Mouse (Mus musculus): Measurements from ENCODE around the gene Cst7. TPM values are rescaled to one million over a fixed set of nuclear protein-coding genes. Genes with fewer than 3 reads are reported as not detected.

Cst7 gene
- total RNA-seq, 1 experiment: not detected

DNA sequence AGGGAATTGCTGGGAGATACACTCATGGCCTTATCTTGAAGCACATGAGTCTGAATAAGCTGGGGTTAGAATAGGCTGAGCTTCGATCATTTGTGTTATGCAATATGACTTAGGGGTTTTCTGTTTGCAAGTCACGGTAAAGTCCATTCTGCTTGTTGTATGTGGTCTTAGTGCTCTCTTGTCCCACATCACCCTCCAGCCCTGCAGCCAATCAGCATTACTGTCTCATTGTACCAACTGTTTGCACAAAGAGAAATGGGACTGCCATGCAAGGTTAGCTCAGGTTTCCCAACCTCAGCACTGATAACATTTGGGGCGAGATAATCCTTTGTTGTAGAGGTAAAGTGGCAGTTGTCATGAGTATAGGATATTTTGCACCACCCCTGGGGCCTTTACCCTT lies 39.9 kb downstream of the Cst7 start:
- Histone ChIP-seq H3K9me3 (ENCODE audit: control insufficient read depth, insufficient read depth, low read depth, low read length) (no peaks in the 10 kb centered on the region), H3K36me3 (ENCODE audit: control insufficient read depth, insufficient read depth, low read length, poor library complexity, severe bottlenecking) (no peaks in the 10 kb centered on the region), H3K9ac (ENCODE audit: insufficient read depth, low read depth, low read length, poor library complexity, severe bottlenecking) (no peak overlapping the region), H3K4me1 (ENCODE audit: control insufficient read depth in 2 of 2, insufficient read depth in 2 of 2, low read length in 2 of 2, poor library complexity in 1 of 2) (peaks cover 0 to 4% of the 10 kb centered on the region in 2 experiments; a peak in 1 of 4 replicates), H3K27ac (ENCODE audit: insufficient read depth, low read depth, low read length, poor library complexity, severe bottlenecking) (no peak overlapping the region), H3K4me3 (ENCODE audit: insufficient read depth in 1 of 2, low read depth in 1 of 2, low read length in 2 of 2, poor library complexity in 1 of 2, severe bottlenecking in 1 of 2) (no peak overlapping the region)
- no peak for DNase-seq (ENCODE audit: low read depth, low spot score)
- in situ Hi-C loops (cut with MboI; ENCODE audit: low sequenced_read_pairs in 2 of 2, unreplicated experiment in 2 of 2): loop anchor here (5.0 kb wide), 1 partner anchor 67 kb away; no protein-coding TSS in a partner anchor
- no peak for TF ChIP-seq ZC3H11A (IDR thresholded peaks at IDR 0.05; ENCODE audit: borderline replicate concordance, low read depth, low read length)
- no peak for TF ChIP-seq CHD2 (IDR thresholded peaks at IDR 0.05; ENCODE audit: low read depth, low read length)
- TF ChIP-seq ZNF384 (IDR thresholded peaks at IDR 0.05; ENCODE audit: low read depth, low read length): no peak
- TF ChIP-seq MAFK (IDR thresholded peaks at IDR 0.05; ENCODE audit: insufficient read depth, low read depth, low read length): no peak
- TF ChIP-seq HCFC1 (IDR thresholded peaks at IDR 0.05; ENCODE audit: borderline replicate concordance, insufficient read depth, low read length): no peak

DNA sequence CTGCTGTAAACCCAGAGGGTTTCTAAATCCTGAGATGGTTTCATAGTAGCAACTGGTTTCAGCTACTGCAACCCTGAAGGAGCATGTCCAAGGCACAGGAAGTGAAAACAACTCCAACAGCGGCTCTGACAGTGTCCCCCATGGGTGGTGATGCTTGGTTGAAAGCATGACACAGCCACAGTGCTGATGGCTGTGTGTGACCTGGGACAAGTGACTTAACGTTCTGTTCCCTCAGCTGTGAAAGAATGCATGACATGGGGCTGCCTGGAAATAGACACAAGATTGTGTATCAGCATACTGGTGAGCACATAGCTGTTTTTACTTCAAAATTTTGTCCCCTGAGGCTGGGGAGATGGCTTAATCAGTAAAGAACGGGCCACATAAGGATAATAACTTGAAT lies 51.5 kb downstream of the Cst7 start:
- Histone ChIP-seq H3K4me3 (ENCODE audit: insufficient read depth in 1 of 2, low read depth in 1 of 2, low read length in 2 of 2, poor library complexity in 1 of 2, severe bottlenecking in 1 of 2) (no peak overlapping the region), H3K27ac (ENCODE audit: insufficient read depth, low read depth, low read length, poor library complexity, severe bottlenecking) (no peak overlapping the region), H3K9me3 (ENCODE audit: control insufficient read depth, insufficient read depth, low read depth, low read length) (no peaks in the 10 kb centered on the region), H3K4me1 (ENCODE audit: control insufficient read depth in 2 of 2, insufficient read depth in 2 of 2, low read length in 2 of 2, poor library complexity in 1 of 2) (no peaks in the 10 kb centered on the region), H3K9ac (ENCODE audit: insufficient read depth, low read depth, low read length, poor library complexity, severe bottlenecking) (no peak overlapping the region), H3K36me3 (ENCODE audit: control insufficient read depth, insufficient read depth, low read length, poor library complexity, severe bottlenecking) (peaks cover 4% of the 10 kb centered on the region; the same call in 1 of the 2 replicates)
- TF ChIP-seq ZNF384 (IDR thresholded peaks at IDR 0.05; ENCODE audit: low read depth, low read length): no peak
- no peak for DNase-seq (ENCODE audit: low read depth, low spot score)
- in situ Hi-C loops (cut with MboI; ENCODE audit: low sequenced_read_pairs in 2 of 2, unreplicated experiment in 2 of 2): no loop called here

DNA sequence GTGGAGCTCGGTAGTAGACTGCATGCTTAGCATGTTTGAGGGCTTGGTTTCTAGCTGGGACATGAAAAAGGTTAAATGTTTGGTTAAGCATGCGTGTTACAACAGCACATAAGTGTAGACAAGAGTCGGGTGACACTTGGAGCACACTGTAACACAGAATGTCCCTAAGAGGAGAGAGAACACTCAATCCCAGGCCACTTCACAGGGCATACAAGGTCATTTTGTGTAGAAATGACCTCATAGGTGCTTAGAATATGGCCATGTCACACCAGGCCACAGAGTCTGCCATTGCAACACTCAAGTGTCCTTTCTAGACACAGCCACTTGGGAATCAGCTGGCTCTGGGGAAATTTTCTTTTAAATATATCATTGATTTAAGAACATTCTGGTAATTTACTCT lies 53.7 kb downstream of the Cst7 start:
- H3K9ac ChIP-seq (ENCODE audit: insufficient read depth, low read depth, low read length, poor library complexity, severe bottlenecking): no peak overlapping the region
- TF ChIP-seq CHD2 (IDR thresholded peaks at IDR 0.05; ENCODE audit: low read depth, low read length): no peak
- no peak for TF ChIP-seq MAFK (IDR thresholded peaks at IDR 0.05; ENCODE audit: insufficient read depth, low read depth, low read length)
- no peak for TF ChIP-seq ZNF384 (IDR thresholded peaks at IDR 0.05; ENCODE audit: low read depth, low read length)
- no peak for TF ChIP-seq HCFC1 (IDR thresholded peaks at IDR 0.05; ENCODE audit: borderline replicate concordance, insufficient read depth, low read length)
- no peak for TF ChIP-seq ZC3H11A (IDR thresholded peaks at IDR 0.05; ENCODE audit: borderline replicate concordance, low read depth, low read length)
- no peak overlapping the region for H3K27ac ChIP-seq (ENCODE audit: insufficient read depth, low read depth, low read length, poor library complexity, severe bottlenecking)
- H3K9me3 ChIP-seq (ENCODE audit: control insufficient read depth, insufficient read depth, low read depth, low read length): no peaks in the 10 kb centered on the region
- in situ Hi-C loops (cut with MboI; ENCODE audit: low sequenced_read_pairs in 2 of 2, unreplicated experiment in 2 of 2): no loop called here
- no peak overlapping the region for H3K4me3 ChIP-seq (ENCODE audit: insufficient read depth in 1 of 2, low read depth in 1 of 2, low read length in 2 of 2, poor library complexity in 1 of 2, severe bottlenecking in 1 of 2)
- H3K4me1 ChIP-seq (ENCODE audit: control insufficient read depth in 2 of 2, insufficient read depth in 2 of 2, low read length in 2 of 2, poor library complexity in 1 of 2): no peaks in the 10 kb centered on the region
- H3K36me3 ChIP-seq (ENCODE audit: control insufficient read depth, insufficient read depth, low read length, poor library complexity, severe bottlenecking): peaks cover 8% of the 10 kb centered on the region; the same call in 1 of the 2 replicates
- DNase-seq (ENCODE audit: low read depth, low spot score): no peak

DNA sequence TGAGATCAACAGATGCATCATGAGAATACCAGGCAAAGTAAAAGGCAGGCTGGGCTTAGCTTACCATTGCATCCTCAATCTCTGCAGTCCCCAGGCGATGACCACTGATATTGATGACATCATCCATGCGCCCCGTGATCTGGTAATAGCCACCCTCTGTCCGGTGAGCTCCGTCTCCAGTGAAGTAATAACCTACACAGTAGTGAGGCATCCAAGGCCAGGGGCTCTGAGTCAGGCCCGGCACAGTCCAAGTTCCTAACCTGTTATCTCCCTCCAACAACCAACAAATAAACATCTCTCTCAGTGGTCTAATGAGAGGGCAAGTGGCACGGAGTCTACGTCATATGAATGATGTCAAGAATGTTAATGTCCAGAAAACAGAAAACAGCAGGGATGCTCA lies 54.7 kb downstream of the Cst7 start:
- Histone ChIP-seq H3K9me3 (ENCODE audit: control insufficient read depth, insufficient read depth, low read depth, low read length) (no peaks in the 10 kb centered on the region), H3K27ac (ENCODE audit: insufficient read depth, low read depth, low read length, poor library complexity, severe bottlenecking) (no peak overlapping the region), H3K4me3 (ENCODE audit: insufficient read depth in 1 of 2, low read depth in 1 of 2, low read length in 2 of 2, poor library complexity in 1 of 2, severe bottlenecking in 1 of 2) (no peak overlapping the region), H3K36me3 (ENCODE audit: control insufficient read depth, insufficient read depth, low read length, poor library complexity, severe bottlenecking) (peaks cover 8% of the 10 kb centered on the region; the same call in 1 of the 2 replicates), H3K9ac (ENCODE audit: insufficient read depth, low read depth, low read length, poor library complexity, severe bottlenecking) (no peak overlapping the region), H3K4me1 (ENCODE audit: control insufficient read depth in 2 of 2, insufficient read depth in 2 of 2, low read length in 2 of 2, poor library complexity in 1 of 2) (no peaks in the 10 kb centered on the region)
- TF ChIP-seq ZC3H11A (IDR thresholded peaks at IDR 0.05; ENCODE audit: borderline replicate concordance, low read depth, low read length) (no peak), MAFK (IDR thresholded peaks at IDR 0.05; ENCODE audit: insufficient read depth, low read depth, low read length) (no peak), CHD2 (IDR thresholded peaks at IDR 0.05; ENCODE audit: low read depth, low read length) (no peak), ZNF384 (IDR thresholded peaks at IDR 0.05; ENCODE audit: low read depth, low read length) (no peak), HCFC1 (IDR thresholded peaks at IDR 0.05; ENCODE audit: borderline replicate concordance, insufficient read depth, low read length) (no peak)
- DNase-seq (ENCODE audit: low read depth, low spot score): no peak
- in situ Hi-C loops (cut with MboI; ENCODE audit: low sequenced_read_pairs in 2 of 2, unreplicated experiment in 2 of 2): no loop called here

DNA sequence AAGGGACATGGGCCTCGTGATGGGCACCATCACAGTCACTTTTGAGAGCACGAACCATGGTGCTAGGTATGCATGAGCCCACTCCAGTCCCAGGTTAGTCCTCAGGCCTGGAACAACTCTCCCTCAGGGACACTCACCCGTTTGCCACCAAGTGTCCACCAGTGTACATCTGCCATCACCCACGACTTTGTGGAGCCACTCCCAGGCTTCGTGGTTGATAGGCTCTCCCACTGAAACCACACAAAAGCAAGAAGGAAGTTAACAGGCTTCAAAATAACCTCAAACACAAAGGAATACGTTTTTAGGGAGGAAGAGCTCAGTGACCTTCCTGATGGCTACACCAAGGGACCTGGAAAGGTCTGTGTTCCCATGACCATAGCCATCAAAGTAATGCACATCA lies 56.9 kb downstream of the Cst7 start:
- peaks cover 8% of the 10 kb centered on the region; the same call in 1 of the 2 replicates for H3K36me3 ChIP-seq (ENCODE audit: control insufficient read depth, insufficient read depth, low read length, poor library complexity, severe bottlenecking)
- no peaks in the 10 kb centered on the region for H3K9me3 ChIP-seq (ENCODE audit: control insufficient read depth, insufficient read depth, low read depth, low read length)
- H3K4me3 ChIP-seq (ENCODE audit: insufficient read depth in 1 of 2, low read depth in 1 of 2, low read length in 2 of 2, poor library complexity in 1 of 2, severe bottlenecking in 1 of 2): no peak overlapping the region
- no peak overlapping the region for H3K27ac ChIP-seq (ENCODE audit: insufficient read depth, low read depth, low read length, poor library complexity, severe bottlenecking)
- no peak for DNase-seq (ENCODE audit: low read depth, low spot score)
- in situ Hi-C loops (cut with MboI; ENCODE audit: low sequenced_read_pairs in 2 of 2, unreplicated experiment in 2 of 2): no loop called here
- no peak for TF ChIP-seq ZNF384 (IDR thresholded peaks at IDR 0.05; ENCODE audit: low read depth, low read length)
- no peak for TF ChIP-seq ZC3H11A (IDR thresholded peaks at IDR 0.05; ENCODE audit: borderline replicate concordance, low read depth, low read length)
- no peak for TF ChIP-seq HCFC1 (IDR thresholded peaks at IDR 0.05; ENCODE audit: borderline replicate concordance, insufficient read depth, low read length)
- no peak for TF ChIP-seq CHD2 (IDR thresholded peaks at IDR 0.05; ENCODE audit: low read depth, low read length)
- TF ChIP-seq MAFK (IDR thresholded peaks at IDR 0.05; ENCODE audit: insufficient read depth, low read depth, low read length): no peak
- no peaks in the 10 kb centered on the region for H3K4me1 ChIP-seq (ENCODE audit: control insufficient read depth in 2 of 2, insufficient read depth in 2 of 2, low read length in 2 of 2, poor library complexity in 1 of 2)
- no peak overlapping the region for H3K9ac ChIP-seq (ENCODE audit: insufficient read depth, low read depth, low read length, poor library complexity, severe bottlenecking)

Other genes starting within 250 kb of the Cst7 start
- 4.5 and 9.4 TPM in 2 replicates for gene Gm10130, start 246.7 kb upstream of the Cst7 start, total RNA-seq (2012; rRNA removed)
- 10.1 and 11.7 TPM in 2 replicates for gene 3300002I08Rik, start 207.7 kb upstream of the Cst7 start, total RNA-seq (2012; rRNA removed)
- 6.4 and 7.8 TPM in 2 replicates for gene Zfp442, start 118.9 kb upstream of the Cst7 start, total RNA-seq (2012; rRNA removed)
- gene Zfp345, start 85.3 kb upstream of the Cst7 start, total RNA-seq (2012; rRNA removed): 14.2 and 18.2 TPM in 2 replicates
- gene Apmap, start 38.2 kb downstream of the Cst7 start, total RNA-seq (2012; rRNA removed): 35.0 and 44.0 TPM in 2 replicates
- 3.2 and 4.0 TPM in 2 replicates for gene Acss1, start 98.1 kb downstream of the Cst7 start, total RNA-seq (2012; rRNA removed)
- 0.13 TPM in 1 of 2 replicates, not detected in the other for gene Vsx1, start 118.9 kb downstream of the Cst7 start, total RNA-seq (2012; rRNA removed)
- 54.3 and 92.3 TPM in 2 replicates for gene Entpd6, start 178.6 kb downstream of the Cst7 start, total RNA-seq (2012; rRNA removed)
- 10.4 and 10.8 TPM in 2 replicates for gene Pygb, start 216.3 kb downstream of the Cst7 start, total RNA-seq (2012; rRNA removed)

Measured in ES-E14 (cell line).